Mouse (Mus musculus): ENCODE measurements around the gene Srsf10. TPM values are rescaled to one million over a fixed set of nuclear protein-coding genes. Genes with fewer than 3 reads are reported as not detected.

The Srsf10 gene
- total RNA-seq, 2 experiments from 2014 or later = 200 to 208 TPM

GRCm38 (mm10) chr4:135912835-135913234 lies 57.3 kb downstream of the Srsf10 start:
- ATAC-seq (replicated peaks; ENCODE audit: poor library complexity) = no peak

- peak; percentile 17 for ATAC-seq (replicated peaks; ENCODE audit: poor library complexity)
Measured at GRCm38 (mm10) chr4:135913433-135913832, 57.9 kb downstream of the Srsf10 start.

- ATAC-seq (replicated peaks; ENCODE audit: poor library complexity) = peak; percentile 51
Measured at GRCm38 (mm10) chr4:135918635-135919279, 63.2 kb downstream of the Srsf10 start.

GRCm38 (mm10) chr4:135919280-135919639 lies 63.7 kb downstream of the Srsf10 start:
- no peak for ATAC-seq (replicated peaks; ENCODE audit: poor library complexity)

Other genes starting within 250 kb of the Srsf10 start
- 0.68 and 1.6 TPM in 2 replicates for gene Ifnlr1, start 169.5 kb upstream of the Srsf10 start, total RNA-seq (2015)
- gene Ifnlr1, start 169.5 kb upstream of the Srsf10 start, total RNA-seq (2017) = 0.30 and 0.46 TPM in 2 replicates
- gene Il22ra1, start 127.6 kb upstream of the Srsf10 start, total RNA-seq (2015) = not detected in 2 replicates
- not detected in 2 replicates for gene Il22ra1, start 127.6 kb upstream of the Srsf10 start, total RNA-seq (2017)
- gene Myom3, start 96.0 kb upstream of the Srsf10 start, total RNA-seq (2015) = not detected in 2 replicates
- gene Myom3, start 96.0 kb upstream of the Srsf10 start, total RNA-seq (2017) = not detected in 2 replicates
- 151 TPM in 2 replicates for gene Pnrc2, start 18.1 kb downstream of the Srsf10 start, total RNA-seq (2015)
- gene Pnrc2, start 18.1 kb downstream of the Srsf10 start, total RNA-seq (2017) = 131 and 154 TPM in 2 replicates
- gene Cnr2, start 39.6 kb downstream of the Srsf10 start, total RNA-seq (2015) = 6.5 and 7.0 TPM in 2 replicates
- 5.2 and 6.7 TPM in 2 replicates for gene Cnr2, start 39.6 kb downstream of the Srsf10 start, total RNA-seq (2017)
- gene Fuca1, start 65.0 kb downstream of the Srsf10 start, total RNA-seq (2015) = 27.9 and 39.3 TPM in 2 replicates
- 122 and 139 TPM in 2 replicates for gene Fuca1, start 65.0 kb downstream of the Srsf10 start, total RNA-seq (2017)
- 51.4 and 52.1 TPM in 2 replicates for gene Hmgcl, start 90.7 kb downstream of the Srsf10 start, total RNA-seq (2015)
- 39.7 and 48.1 TPM in 2 replicates for gene Hmgcl, start 90.7 kb downstream of the Srsf10 start, total RNA-seq (2017)
- 4.4 and 5.2 TPM in 2 replicates for gene Gale, start 108.0 kb downstream of the Srsf10 start, total RNA-seq (2015)
- 2.2 and 4.7 TPM in 2 replicates for gene Gale, start 108.0 kb downstream of the Srsf10 start, total RNA-seq (2017)
- 37.2 and 42.6 TPM in 2 replicates for gene Lypla2, start 116.9 kb downstream of the Srsf10 start, total RNA-seq (2015)
- 15.7 and 21.9 TPM in 2 replicates for gene Lypla2, start 116.9 kb downstream of the Srsf10 start, total RNA-seq (2017)
- 19.8 and 22.7 TPM in 2 replicates for gene Pithd1, start 131.5 kb downstream of the Srsf10 start, total RNA-seq (2015)
- gene Pithd1, start 131.5 kb downstream of the Srsf10 start, total RNA-seq (2017) = 18.3 and 31.5 TPM in 2 replicates
- 55.2 and 58.2 TPM in 2 replicates for gene Eloa, start 166.0 kb downstream of the Srsf10 start, total RNA-seq (2015)
- gene Eloa, start 166.0 kb downstream of the Srsf10 start, total RNA-seq (2017) = 50.3 and 56.8 TPM in 2 replicates
- 1,572 and 1,580 TPM in 2 replicates for gene Rpl11, start 197.7 kb downstream of the Srsf10 start, total RNA-seq (2015)
- 841 and 996 TPM in 2 replicates for gene Rpl11, start 197.7 kb downstream of the Srsf10 start, total RNA-seq (2017)

Measured in megakaryocyte progenitor cell, adult 5-6 weeks (primary cell).